ENCODE assay signal across 17 mouse cellular contexts in the genomic region with DNA sequence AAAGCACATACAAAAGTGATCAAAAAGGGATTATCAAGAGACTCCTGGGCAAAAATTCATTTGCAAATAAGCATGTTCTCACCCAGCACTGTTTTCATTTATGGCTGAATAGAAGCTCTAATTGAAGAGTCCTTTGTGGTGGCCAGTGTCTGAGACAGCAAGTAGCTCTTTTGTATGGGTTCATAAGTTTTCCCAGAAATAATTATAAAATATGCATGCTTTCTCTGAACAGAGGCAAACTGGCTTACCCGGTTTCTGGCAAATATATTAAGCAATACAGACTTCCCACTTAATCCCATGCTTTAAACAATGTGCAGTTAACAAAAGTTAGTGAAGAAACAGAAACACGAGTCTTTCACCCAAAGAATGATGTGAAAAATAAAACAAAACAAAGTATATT.
"Had no signal": no experiment of that assay in that cellular context is flagged by ENCODE, and none has a peak within 500 bp of the region (broad histone marks: within the 10 kb centered on the region; RNA-seq: fewer than 3 reads in every experiment).

No protein-coding gene starts in this region.

- H3K9ac ChIP-seq: neural tube, embryonic 12.5 days; neural tube, embryonic 13.5 days; neural tube, embryonic 15.5 days; stomach, embryonic 15.5 days had no signal

- H3K4me3 ChIP-seq: neural tube, embryonic 12.5 days; neural tube, embryonic 13.5 days; neural tube, embryonic 15.5 days; stomach, embryonic 15.5 days had no signal

- H3K27ac ChIP-seq: neural tube, embryonic 12.5 days; neural tube, embryonic 13.5 days; neural tube, embryonic 15.5 days; stomach, embryonic 15.5 days; stomach, postnatal 0 days had no signal

- H3K36me3 ChIP-seq: neural tube, embryonic 12.5 days; neural tube, embryonic 13.5 days; neural tube, embryonic 15.5 days; stomach, embryonic 15.5 days had no signal

- H3K4me1 ChIP-seq: neural tube, embryonic 12.5 days; neural tube, embryonic 13.5 days; neural tube, embryonic 15.5 days; stomach, embryonic 15.5 days had no signal

- H3K9me3 ChIP-seq: neural tube, embryonic 12.5 days; neural tube, embryonic 13.5 days; neural tube, embryonic 15.5 days; stomach, embryonic 15.5 days had no signal

- DNase-seq: retina, postnatal 1 day; right cerebral cortex, adult 18-20 months; right cerebral cortex, postnatal 14 days; right cerebral cortex, postnatal 25 days; right cerebral cortex, postnatal 4 days; spleen, adult 18-20 months; thymus, adult 18-20 months; thymus, adult 2 months; thymus, postnatal 14 days; thymus, postnatal 25 days; thymus, postnatal 36 days; thymus, postnatal 4 days had no signal

- H3K4me2 ChIP-seq: neural tube, embryonic 12.5 days; neural tube, embryonic 13.5 days; neural tube, embryonic 15.5 days; stomach, embryonic 15.5 days had no signal

- H3K27me3 ChIP-seq: neural tube, embryonic 12.5 days; neural tube, embryonic 13.5 days; neural tube, embryonic 15.5 days; stomach, embryonic 15.5 days had no signal
